Mouse (Mus musculus) stomach, embryonic 14.5 days (tissue): ENCODE measurements around the gene Ccdc121. TPM values are rescaled to one million over a fixed set of nuclear protein-coding genes. Genes with fewer than 3 reads are reported as not detected.

Experiments
- ATAC-seq: fragments of 200-750 bp; cut with Nextera tagmentation; 2 replicates; pipeline ENCODE4 v1.8.0; 2017; ENCODE audit warnings: low read depth, moderate TSS enrichment; ENCODE audit not compliant: insufficient number of reproducible peaks, insufficient read depth, low FRiP score
- H3K27ac ChIP-seq: fragments of 300-500 bp; sonication (generic); 2 replicates; pipeline ENCODE4 v1.5.1; 2014; ENCODE audit warnings: mild to moderate bottlenecking, low read length, moderate library complexity, mixed read lengths
- H3K27me3 ChIP-seq: fragments of 300-500 bp; sonication (generic); 2 replicates; pipeline ENCODE4 v1.6.1; 2014; ENCODE audit warnings: low read length, control low read depth, mixed read lengths; ENCODE audit not compliant: control insufficient read depth, insufficient read depth
- H3K36me3 ChIP-seq: fragments of 300-500 bp; sonication (generic); 2 replicates; pipeline ENCODE4 v1.6.1; 2014; ENCODE audit warnings: mild to moderate bottlenecking, control low read depth, low read length, moderate library complexity, mixed read lengths; ENCODE audit not compliant: control insufficient read depth, insufficient read depth
- H3K4me1 ChIP-seq: fragments of 300-500 bp; sonication (generic); 2 replicates; pipeline ENCODE4 v1.6.1; 2014; ENCODE audit warnings: low read length, control low read depth, mixed read lengths; ENCODE audit not compliant: control insufficient read depth, insufficient read depth
- H3K4me2 ChIP-seq: fragments of 300-500 bp; sonication (generic); replicated peaks from 2 replicates; pipeline ENCODE4 v1.6.1; 2014; ENCODE audit warnings: low read depth, low read length, control low read depth
- H3K4me3 ChIP-seq: fragments of 300-500 bp; sonication (generic); 2 replicates; pipeline ENCODE4 v1.5.1; 2014; ENCODE audit warnings: low read depth, low read length, control low read depth
- H3K9ac ChIP-seq: fragments of 300-500 bp; sonication (generic); replicated peaks from 2 replicates; pipeline ENCODE4 v1.6.1; 2014; ENCODE audit warnings: low read depth, mild to moderate bottlenecking, control low read depth, low read length, moderate library complexity, mixed read lengths
- H3K9me3 ChIP-seq: fragments of 300-500 bp; sonication (generic); 2 replicates; pipeline ENCODE4 v1.6.1; 2016; ENCODE audit warnings: low read depth, low read length, control low read depth; ENCODE audit not compliant: control insufficient read depth
- WGBS: fragments of 180-500 bp; shearing (Covaris S2); extraction: QIAGEN DNeasy Blood & Tissue Kit; methylation state at CpG from one replicate; pipeline ENCODE4 v1.1.7; 2014; 5-methylcytosine and 5-hydroxymethylcytosine counted together
- polyA plus RNA-seq: library from polyadenylated mRNA; unstranded; fragments of >200 nt; fragmentation: Nextera tagmentation; extraction: Ambion mirVana; gene quantifications from 2 replicates; pipeline ENCODE4 v1.2.1, GENCODE M21; 2014

The Ccdc121 gene
- polyA plus RNA-seq, 1 experiment from 2014 or later: not detected

GRCm38 (mm10) chr1:181543711-181544383 is 32.6 kb upstream of the Ccdc121 start:
- Histone ChIP-seq H3K4me1 (peaks cover 8% of the 10 kb centered on the region; the same call in 1 of the 2 replicates), H3K27me3 (no peaks in the 10 kb centered on the region), H3K4me3 (no peak overlapping the region), H3K4me2 (no peak overlapping the region), H3K9ac (no peak overlapping the region), H3K36me3 (no peaks in the 10 kb centered on the region), H3K9me3 (no peaks in the 10 kb centered on the region), H3K27ac (no peak overlapping the region)
- no peak for ATAC-seq
- 75% methylated on average over 5 of the region's 5 CpGs for WGBS

GRCm38 (mm10) chr1:181539846-181540769 is 28.9 kb upstream of the Ccdc121 start:
- Histone ChIP-seq H3K4me3 (no peak overlapping the region), H3K9ac (no peak overlapping the region), H3K27me3 (no peaks in the 10 kb centered on the region), H3K9me3 (no peaks in the 10 kb centered on the region), H3K36me3 (no peaks in the 10 kb centered on the region), H3K4me2 (no peak overlapping the region), H3K27ac (no peak overlapping the region), H3K4me1 (peaks cover 20% of the 10 kb centered on the region; the same call in 1 of the 2 replicates)
- ATAC-seq: 0 out of 2 replicates have a peak, but pooled peaks have one; percentile 25
- WGBS: 51% methylated on average over 22 of the region's 22 CpGs

- Histone ChIP-seq H3K4me2 (no peak overlapping the region), H3K4me3 (no peak overlapping the region), H3K9ac (no peak overlapping the region), H3K36me3 (no peaks in the 10 kb centered on the region), H3K4me1 (peaks cover 26% of the 10 kb centered on the region; the same call in 1 of the 2 replicates), H3K9me3 (no peaks in the 10 kb centered on the region), H3K27me3 (no peaks in the 10 kb centered on the region), H3K27ac (no peak overlapping the region)
- no peak for ATAC-seq
- 95% methylated on average over 9 of the region's 9 CpGs for WGBS
These were observed 26.6 kb upstream of the Ccdc121 start for GRCm38 (mm10) chr1:181537627-181538525.

GRCm38 (mm10) chr1:181535165-181535873 is 24.1 kb upstream of the Ccdc121 start:
- 23% methylated on average over 10 of the region's 10 CpGs for WGBS
- peaks cover 22% of the 10 kb centered on the region; the same call in 1 of the 2 replicates for H3K4me1 ChIP-seq
- no peak overlapping the region for H3K4me2 ChIP-seq
- H3K9ac ChIP-seq: no peak overlapping the region
- H3K36me3 ChIP-seq: no peaks in the 10 kb centered on the region
- H3K27me3 ChIP-seq: no peaks in the 10 kb centered on the region
- H3K27ac ChIP-seq: no peak overlapping the region; the same call in 1 of the 2 replicates
- H3K4me3 ChIP-seq: no peak overlapping the region
- peak; percentile 66; the same call in 1 of the 2 replicates for ATAC-seq
- H3K9me3 ChIP-seq: no peaks in the 10 kb centered on the region

GRCm38 (mm10) chr1:181529368-181529767 is 18.1 kb upstream of the Ccdc121 start:
- H3K27ac ChIP-seq: no peak overlapping the region
- 44% methylated on average over 4 of the region's 4 CpGs for WGBS
- H3K4me1 ChIP-seq: 0 out of 2 replicates have a peak, but pooled peaks cover 4% of the 10 kb centered on the region
- H3K9ac ChIP-seq: no peak overlapping the region
- ATAC-seq: 0 out of 2 replicates have a peak, but pooled peaks have one; percentile 53
- no peak overlapping the region for H3K4me2 ChIP-seq
- no peaks in the 10 kb centered on the region for H3K36me3 ChIP-seq
- H3K4me3 ChIP-seq: no peak overlapping the region
- H3K27me3 ChIP-seq: no peaks in the 10 kb centered on the region
- no peaks in the 10 kb centered on the region for H3K9me3 ChIP-seq

GRCm38 (mm10) chr1:181525996-181526395 is 14.7 kb upstream of the Ccdc121 start:
- WGBS: 50% methylated on average over 5 of the region's 5 CpGs
- H3K27me3 ChIP-seq: no peaks in the 10 kb centered on the region
- ATAC-seq: no peak

GRCm38 (mm10) chr1:181523831-181524230 is 12.6 kb upstream of the Ccdc121 start:
- no peak for ATAC-seq
- H3K9ac ChIP-seq: no peak overlapping the region
- 78% methylated on average over 5 of the region's 5 CpGs for WGBS

More at GRCm38 (mm10) chr1:181525996-181526395, 14.7 kb upstream of the Ccdc121 start:
- Histone ChIP-seq H3K9ac (no peak overlapping the region), H3K4me3 (no peak overlapping the region), H3K36me3 (no peaks in the 10 kb centered on the region), H3K27ac (no peak overlapping the region), H3K4me1 (0 out of 2 replicates have a peak, but pooled peaks cover 8% of the 10 kb centered on the region), H3K9me3 (no peaks in the 10 kb centered on the region), H3K4me2 (no peak overlapping the region)

More at GRCm38 (mm10) chr1:181523831-181524230, 12.6 kb upstream of the Ccdc121 start:
- Histone ChIP-seq H3K4me3 (no peak overlapping the region), H3K27ac (no peak overlapping the region), H3K27me3 (no peaks in the 10 kb centered on the region), H3K9me3 (no peaks in the 10 kb centered on the region), H3K4me1 (0 out of 2 replicates have a peak, but pooled peaks cover 4% of the 10 kb centered on the region), H3K36me3 (no peaks in the 10 kb centered on the region), H3K4me2 (no peak overlapping the region)
